Mouse (Mus musculus) embryonic facial prominence, embryonic 12.5 days (tissue): Measurements from ENCODE around the gene Efcab2. TPM values are rescaled to one million over a fixed set of nuclear protein-coding genes. Genes with fewer than 3 reads are reported as not detected.
A peak's percentile ranks its signal among the peaks of the same experiment; 100 is the strongest.
"Not testable (repeated sequence)": the region's sequence is repeated elsewhere in the genome, so short reads cannot be mapped to it uniquely, and the experiment has no call there.

ENCODE experiments used
- ATAC-seq: fragments of 200-750 bp; cut with Nextera tagmentation; 2 replicates; pipeline ENCODE4 v1.8.0; 2017; ENCODE audit not compliant: insufficient number of reproducible peaks, insufficient read depth, low FRiP score, low TSS enrichment
- H3K27ac ChIP-seq: fragments of 300-500 bp; sonication (generic); 2 replicates; pipeline ENCODE4 v1.5.1; 2016; ENCODE audit warnings: mild to moderate bottlenecking
- H3K27me3 ChIP-seq: fragments of 300-500 bp; sonication (generic); 2 replicates; pipeline ENCODE4 v1.6.1; 2016; ENCODE audit warnings: mild to moderate bottlenecking, moderate library complexity
- H3K36me3 ChIP-seq: fragments of 300-500 bp; sonication (generic); 2 replicates; pipeline ENCODE4 v1.6.1; 2016; ENCODE audit warnings: mild to moderate bottlenecking
- H3K4me1 ChIP-seq: fragments of 300-500 bp; sonication (generic); 2 replicates; pipeline ENCODE4 v1.6.1; 2016
- H3K4me2 ChIP-seq: fragments of 300-500 bp; sonication (generic); replicated peaks from 2 replicates; pipeline ENCODE4 v1.6.1; 2016; ENCODE audit warnings: mild to moderate bottlenecking, moderate library complexity
- H3K4me3 ChIP-seq: fragments of 300-500 bp; sonication (generic); 2 replicates; pipeline ENCODE4 v1.5.1; 2016; ENCODE audit warnings: mild to moderate bottlenecking
- H3K9ac ChIP-seq: fragments of 300-500 bp; sonication (generic); 2 replicates; pipeline ENCODE4 v1.6.1; 2016; ENCODE audit warnings: mild to moderate bottlenecking, moderate library complexity
- H3K9me3 ChIP-seq: fragments of 300-500 bp; sonication (generic); 2 replicates; pipeline ENCODE4 v1.6.1; 2016; ENCODE audit warnings: mild to moderate bottlenecking, moderate library complexity
- WGBS: fragments of 180-500 bp; shearing (Covaris S2); methylation state at CpG from one replicate; pipeline ENCODE4 v1.1.7; 2016; 5-methylcytosine and 5-hydroxymethylcytosine counted together
- polyA plus RNA-seq: library from polyadenylated mRNA; unstranded; fragments of >200 nt; fragmentation: Nextera tagmentation; extraction: Ambion mirVana; gene quantifications from 2 replicates; pipeline ENCODE4 v1.2.1, GENCODE M21; 2016

The Efcab2 gene
- polyA plus RNA-seq, 1 experiment from 2014 or later = 5.8 TPM

- Histone ChIP-seq H3K36me3 (no peaks in the 10 kb centered on the region), H3K9me3 (no peaks in the 10 kb centered on the region), H3K9ac (peak overlapping the region; percentile 93), H3K4me2 (peak overlapping the region; percentile 49), H3K27ac (peak overlapping the region; percentile 100), H3K4me1 (no peaks in the 10 kb centered on the region; the same call in 1 of the 2 replicates), H3K27me3 (no peaks in the 10 kb centered on the region), H3K4me3 (peak overlapping the region; percentile 71)
- WGBS = 64% methylated on average over 12 of the region's 12 CpGs
- ATAC-seq = 0 out of 2 replicates have a peak, but pooled peaks have one; percentile 2
Measured at GRCm38 (mm10) chr1:178406765-178407645, 1.1 kb downstream of the Efcab2 start.

- Histone ChIP-seq H3K9ac (no peak overlapping the region), H3K27me3 (no peaks in the 10 kb centered on the region), H3K4me3 (no peak overlapping the region), H3K4me1 (no peaks in the 10 kb centered on the region; the same call in 1 of the 2 replicates), H3K9me3 (no peaks in the 10 kb centered on the region), H3K27ac (no peak overlapping the region), H3K36me3 (no peaks in the 10 kb centered on the region), H3K4me2 (no peak overlapping the region)
- 75% methylated on average over 2 of the region's 2 CpGs for WGBS
- no peak for ATAC-seq
Measured at GRCm38 (mm10) chr1:178407651-178408050, 1.8 kb downstream of the Efcab2 start.

DNA sequence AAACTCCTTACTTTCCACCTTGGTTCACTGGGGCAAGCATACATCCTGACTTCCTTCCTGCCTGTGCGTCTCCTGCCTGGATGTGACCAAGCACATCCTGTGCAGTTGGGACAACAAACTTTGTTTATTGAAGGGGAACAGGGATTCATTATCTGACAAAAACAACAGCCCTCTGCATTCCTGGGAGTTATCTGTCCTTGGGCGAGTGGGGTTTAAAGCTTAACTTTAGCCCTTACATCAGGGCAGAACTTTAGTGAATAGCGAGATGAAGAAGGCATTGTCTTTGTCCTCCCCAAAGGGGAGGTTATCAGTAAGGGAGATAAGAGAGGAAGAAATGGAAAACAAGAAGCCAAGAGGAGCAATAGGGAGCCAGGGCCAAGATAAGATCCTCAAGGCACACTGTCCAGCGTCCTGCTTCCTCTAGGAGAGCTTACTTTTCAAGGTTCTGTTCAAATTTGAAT, 3.0 kb downstream of the Efcab2 start:
- no peaks in the 10 kb centered on the region for H3K9me3 ChIP-seq
- no peak overlapping the region for H3K4me3 ChIP-seq
- H3K4me1 ChIP-seq = no peaks in the 10 kb centered on the region; the same call in 1 of the 2 replicates
- H3K9ac ChIP-seq = no peak overlapping the region
- no peaks in the 10 kb centered on the region for H3K36me3 ChIP-seq
- WGBS = 30% methylated on average over 4 of the region's 4 CpGs
- no peaks in the 10 kb centered on the region for H3K27me3 ChIP-seq
- no peak overlapping the region for H3K27ac ChIP-seq
- no peak for ATAC-seq
- H3K4me2 ChIP-seq = no peak overlapping the region

DNA sequence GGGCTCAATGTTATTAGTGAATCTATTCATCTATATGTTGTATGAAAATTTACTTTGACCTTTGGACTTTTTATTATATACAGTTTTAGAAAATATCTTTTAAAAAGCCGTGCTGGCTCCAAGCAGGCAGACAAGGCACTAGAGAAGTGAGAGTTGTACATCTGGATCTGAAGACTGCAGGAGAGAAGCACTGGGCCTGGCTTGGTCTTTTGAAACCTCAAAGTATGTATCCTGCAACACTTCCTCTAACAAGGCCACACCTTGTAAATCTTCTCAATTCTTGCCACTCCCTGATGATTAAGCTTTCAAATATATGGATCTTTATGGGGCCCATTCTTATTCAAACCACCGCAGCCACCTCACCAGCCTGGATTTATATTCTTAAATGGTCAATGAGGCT, 7.5 kb downstream of the Efcab2 start:
- not testable (repeated sequence) for H3K27ac ChIP-seq, H3K9me3 ChIP-seq, H3K4me3 ChIP-seq, H3K27me3 ChIP-seq, H3K4me1 ChIP-seq, H3K9ac ChIP-seq, ATAC-seq, H3K4me2 ChIP-seq, H3K36me3 ChIP-seq
- WGBS = 89% methylated on average over 2 of the region's 2 CpGs

- H3K9me3 ChIP-seq = no peaks in the 10 kb centered on the region
- WGBS = 90% methylated on average over 2 of the region's 2 CpGs
- no peak overlapping the region for H3K27ac ChIP-seq
- no peaks in the 10 kb centered on the region for H3K4me1 ChIP-seq
- no peak overlapping the region for H3K9ac ChIP-seq
- ATAC-seq = no peak
- H3K4me3 ChIP-seq = no peak overlapping the region
- no peaks in the 10 kb centered on the region for H3K36me3 ChIP-seq
- H3K27me3 ChIP-seq = no peaks in the 10 kb centered on the region
- H3K4me2 ChIP-seq = no peak overlapping the region
Measured at GRCm38 (mm10) chr1:178419608-178420007, 13.7 kb downstream of the Efcab2 start.

DNA sequence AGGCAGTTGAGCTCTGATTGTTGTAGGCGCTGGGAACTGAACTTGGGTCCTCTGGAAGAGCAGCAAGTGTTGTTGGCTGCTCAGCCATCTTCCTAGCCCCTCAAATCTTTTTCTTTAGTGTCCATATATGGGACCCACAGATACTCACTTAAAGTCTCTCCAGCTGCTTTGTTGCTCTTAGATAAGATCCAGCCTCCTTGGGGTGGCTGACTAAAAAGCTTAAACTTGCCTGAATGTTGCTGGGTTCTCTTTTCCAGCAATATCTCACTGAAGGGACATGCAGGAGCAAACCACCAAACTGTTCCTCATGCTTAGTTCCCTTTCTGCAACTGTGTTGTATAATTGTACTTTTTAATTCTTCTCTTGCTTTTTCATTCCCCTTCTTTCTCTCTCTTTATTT, 17.8 kb downstream of the Efcab2 start:
- Histone ChIP-seq H3K27me3 (no peaks in the 10 kb centered on the region), H3K4me2 (no peak overlapping the region), H3K4me1 (no peaks in the 10 kb centered on the region), H3K36me3 (no peaks in the 10 kb centered on the region), H3K9me3 (no peaks in the 10 kb centered on the region), H3K27ac (no peak overlapping the region), H3K4me3 (no peak overlapping the region), H3K9ac (no peak overlapping the region)
- 94% methylated on average over 1 of the region's 1 CpGs for WGBS
- ATAC-seq = no peak

DNA sequence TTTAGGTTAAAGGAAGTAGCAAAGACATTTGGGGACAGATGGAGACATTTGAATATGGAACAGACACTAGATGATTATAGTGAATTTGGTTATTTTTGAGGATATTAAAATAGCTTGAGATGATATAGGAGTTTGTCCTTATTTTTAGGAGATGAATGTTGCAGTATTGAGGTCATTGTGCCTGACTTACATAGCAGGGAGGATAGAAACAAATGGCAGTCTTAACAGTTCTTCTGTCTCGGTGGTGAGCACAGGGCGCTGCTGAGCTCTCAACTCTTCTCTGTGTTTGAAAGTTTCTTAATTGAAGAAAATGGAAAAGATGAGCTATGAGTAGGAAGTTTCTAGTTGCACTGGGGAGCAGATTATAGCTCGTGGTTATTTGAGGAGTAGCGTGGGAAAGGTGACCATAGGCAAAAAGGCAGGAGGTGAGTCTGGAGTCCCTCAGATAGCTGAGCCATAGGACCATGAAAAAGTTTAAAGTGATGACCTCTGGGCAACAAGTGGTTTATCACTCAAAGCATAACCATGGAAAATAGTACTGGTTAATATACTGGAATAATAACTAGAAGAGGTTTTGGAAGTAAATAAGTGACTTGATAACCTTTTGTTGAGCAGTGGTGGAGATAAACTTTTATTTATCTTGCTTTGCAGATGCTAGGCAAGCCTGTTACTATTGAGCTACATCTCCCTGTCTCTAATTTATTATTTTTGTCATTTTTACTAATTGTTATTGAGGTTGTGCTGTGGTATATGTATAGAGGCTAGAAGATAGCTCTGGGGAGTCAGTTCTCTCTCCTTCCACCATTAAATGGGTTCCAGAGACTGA, 25.9 kb downstream of the Efcab2 start:
- H3K36me3 ChIP-seq = no peaks in the 10 kb centered on the region
- H3K4me1 ChIP-seq = no peaks in the 10 kb centered on the region
- H3K9ac ChIP-seq = no peak overlapping the region
- no peak overlapping the region for H3K4me2 ChIP-seq
- ATAC-seq = no peak
- H3K9me3 ChIP-seq = no peaks in the 10 kb centered on the region
- no peak overlapping the region for H3K27ac ChIP-seq
- no peak overlapping the region for H3K4me3 ChIP-seq
- WGBS = 87% methylated on average over 4 of the region's 4 CpGs
- H3K27me3 ChIP-seq = no peaks in the 10 kb centered on the region

DNA sequence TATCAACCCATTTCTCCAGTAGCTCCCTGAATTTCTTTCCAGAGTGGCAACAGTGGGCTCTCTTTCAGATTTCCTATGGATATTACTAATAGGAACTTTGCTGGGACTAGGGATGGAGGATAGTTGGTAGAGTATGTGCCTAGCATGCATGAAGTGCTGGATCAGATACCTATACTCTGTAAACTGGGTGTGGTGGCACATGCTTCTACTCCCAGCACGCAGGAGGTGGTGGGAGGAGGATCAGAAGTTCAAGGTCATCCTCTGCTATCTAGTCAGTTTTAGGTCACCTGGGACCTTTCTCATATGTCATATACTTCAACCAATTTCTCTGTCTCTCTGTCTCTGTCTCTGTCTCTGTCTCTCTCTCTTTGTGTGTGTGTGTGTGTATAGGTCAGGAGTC, 27.7 kb downstream of the Efcab2 start:
- no peaks in the 10 kb centered on the region for H3K27me3 ChIP-seq
- no peaks in the 10 kb centered on the region for H3K9me3 ChIP-seq
- H3K4me3 ChIP-seq = no peak overlapping the region
- no peak overlapping the region for H3K9ac ChIP-seq
- no peak for ATAC-seq
- no peak overlapping the region for H3K4me2 ChIP-seq
- H3K36me3 ChIP-seq = no peaks in the 10 kb centered on the region
- no peaks in the 10 kb centered on the region for H3K4me1 ChIP-seq
- WGBS = 78% methylated on average over 1 of the region's 1 CpGs
- no peak overlapping the region for H3K27ac ChIP-seq

DNA sequence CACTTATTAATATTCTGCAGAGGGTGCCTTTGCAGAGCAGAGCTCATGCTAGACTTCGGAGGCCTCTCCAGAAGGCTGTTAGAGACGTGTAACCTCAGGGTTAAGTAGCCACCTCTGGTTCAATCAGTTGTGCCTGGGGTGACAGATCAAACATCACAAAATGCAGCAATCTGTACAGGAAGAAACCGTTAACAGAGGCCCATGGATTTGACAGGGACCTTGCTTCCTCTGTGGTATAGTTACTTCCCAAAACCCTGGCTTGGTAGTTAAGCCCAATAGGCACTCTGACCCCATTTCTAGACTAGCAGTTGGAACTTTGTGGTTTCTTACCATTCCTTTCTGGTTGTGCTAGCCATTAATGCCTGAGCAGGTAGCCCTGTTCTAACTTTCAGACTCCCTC, 38.5 kb downstream of the Efcab2 start:
- WGBS = 46% methylated on average over 3 of the region's 3 CpGs
- no peak for ATAC-seq
- Histone ChIP-seq H3K27me3 (no peaks in the 10 kb centered on the region), H3K27ac (no peak overlapping the region), H3K4me1 (no peaks in the 10 kb centered on the region), H3K36me3 (no peaks in the 10 kb centered on the region), H3K9me3 (no peaks in the 10 kb centered on the region), H3K4me3 (no peak overlapping the region), H3K9ac (no peak overlapping the region), H3K4me2 (no peak overlapping the region)

DNA sequence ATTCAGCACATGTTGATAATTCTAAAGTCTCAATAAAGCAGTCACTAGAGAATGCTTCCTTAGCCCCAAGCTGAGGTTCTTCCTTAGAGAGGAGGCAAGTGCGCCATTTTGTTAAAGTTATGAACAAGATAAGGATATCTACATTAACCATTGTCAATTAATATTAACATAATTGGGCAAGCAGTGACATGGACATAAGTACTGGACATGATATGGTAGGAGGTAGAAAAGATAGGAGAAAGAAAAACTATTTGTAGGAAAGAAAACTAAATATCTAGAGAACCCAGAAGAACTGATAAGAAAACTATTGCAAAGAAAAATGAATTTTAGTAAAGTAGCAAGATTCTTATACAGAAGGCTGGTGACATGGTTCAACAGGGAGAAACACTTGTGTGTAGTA, 41.2 kb downstream of the Efcab2 start:
- WGBS = 92% methylated on average over 1 of the region's 1 CpGs
- H3K27me3 ChIP-seq = no peaks in the 10 kb centered on the region
- H3K4me2 ChIP-seq = no peak overlapping the region
- no peak overlapping the region for H3K27ac ChIP-seq
- H3K4me1 ChIP-seq = no peaks in the 10 kb centered on the region
- H3K9me3 ChIP-seq = no peaks in the 10 kb centered on the region
- H3K4me3 ChIP-seq = no peak overlapping the region
- no peak for ATAC-seq
- H3K9ac ChIP-seq = no peak overlapping the region
- H3K36me3 ChIP-seq = no peaks in the 10 kb centered on the region

GRCm38 (mm10) chr1:178448271-178448744, 42.4 kb downstream of the Efcab2 start:
- 66% methylated on average over 6 of the region's 6 CpGs for WGBS
- no peak for ATAC-seq
- no peaks in the 10 kb centered on the region for H3K9me3 ChIP-seq
- no peaks in the 10 kb centered on the region for H3K4me1 ChIP-seq
- H3K4me2 ChIP-seq = no peak overlapping the region
- H3K27me3 ChIP-seq = no peaks in the 10 kb centered on the region
- H3K36me3 ChIP-seq = no peaks in the 10 kb centered on the region
- H3K27ac ChIP-seq = no peak overlapping the region
- no peak overlapping the region for H3K9ac ChIP-seq
- no peak overlapping the region for H3K4me3 ChIP-seq
